Mouse (Mus musculus) heart, adult 2 months (tissue): ENCODE results near the gene Plekhm2.

Experiments used
- CTCF ChIP-seq: fragments of 200-600 bp; IDR thresholded peaks from 2 replicates; pipeline ENCODE4 v1.8.1; 2022; ENCODE audit warnings: antibody characterized with exemption, mild to moderate bottlenecking, moderate library complexity
- POLR2A ChIP-seq: fragments of 200-500 bp; IDR thresholded peaks from 2 replicates; pipeline ENCODE4 v1.6.1; 2011; ENCODE audit warnings: mild to moderate bottlenecking, low read depth, low read length, control low read depth; ENCODE audit not compliant: insufficient read depth

DNA sequence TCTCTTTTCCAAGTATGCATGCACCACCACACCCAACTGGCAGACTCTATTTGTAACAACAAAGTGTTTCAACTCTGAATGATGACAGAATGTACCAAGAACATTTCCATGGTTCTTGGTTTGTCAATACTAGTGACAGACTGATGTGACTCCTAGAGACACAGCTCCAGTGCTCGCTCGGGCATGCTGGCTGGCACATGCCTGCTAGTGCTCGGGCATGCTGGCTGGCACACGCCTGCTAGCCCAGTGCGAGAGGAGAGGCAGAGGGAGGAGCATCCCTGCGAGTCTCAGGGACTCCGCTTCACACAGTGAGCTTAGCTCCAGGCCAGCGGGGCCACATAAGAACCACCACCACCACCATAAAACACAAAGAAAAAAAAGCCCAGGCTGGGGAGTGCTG is 30.0 kb upstream of the Plekhm2 start:
- TF ChIP-seq CTCF, result no peak
- no peak for TF ChIP-seq POLR2A
